Mouse (Mus musculus) liver, embryonic 11.5 days (tissue): Measurements from ENCODE around the gene Tmem229a. TPM values are rescaled to one million over a fixed set of nuclear protein-coding genes. Genes with fewer than 3 reads are reported as not detected.

Experiments used
- ATAC-seq: fragments of 200-750 bp; cut with Nextera tagmentation; replicated peaks from 2 replicates; pipeline ENCODE4 v1.8.0; 2017; ENCODE audit warnings: moderate number of reproducible peaks, mild to moderate bottlenecking, moderate TSS enrichment, moderate library complexity; ENCODE audit not compliant: low FRiP score
- DNase-seq: peaks from one replicate; pipeline ENCODE4 v3.0.0-alpha.2; 2017; ENCODE audit warnings: low spot score
- H3K27ac ChIP-seq: fragments of 300-500 bp; sonication (generic); 2 replicates; pipeline ENCODE4 v1.5.1; 2014; ENCODE audit warnings: mild to moderate bottlenecking, low read depth, low read length, control low read depth
- H3K27me3 ChIP-seq: fragments of 300-500 bp; sonication (generic); replicated peaks from 2 replicates; pipeline ENCODE4 v1.6.1; 2014; ENCODE audit warnings: low read length, mixed read lengths; ENCODE audit not compliant: control insufficient read depth, insufficient read depth
- H3K36me3 ChIP-seq: fragments of 300-500 bp; sonication (generic); 2 replicates; pipeline ENCODE4 v1.6.1; 2014; ENCODE audit warnings: mild to moderate bottlenecking, low read length, moderate library complexity, mixed read lengths; ENCODE audit not compliant: control insufficient read depth, insufficient read depth
- H3K4me1 ChIP-seq: fragments of 300-500 bp; sonication (generic); replicated peaks from 2 replicates; pipeline ENCODE4 v1.6.1; 2014; ENCODE audit warnings: low read length, mixed read lengths; ENCODE audit not compliant: control insufficient read depth, insufficient read depth
- H3K4me2 ChIP-seq: fragments of 300-500 bp; sonication (generic); 2 replicates; pipeline ENCODE4 v1.6.1; 2014; ENCODE audit warnings: mild to moderate bottlenecking, control low read depth, moderate library complexity
- H3K4me3 ChIP-seq: fragments of 300-500 bp; sonication (generic); 2 replicates; pipeline ENCODE4 v1.5.1; 2014; ENCODE audit warnings: low read depth, low read length, control low read depth
- H3K9ac ChIP-seq: fragments of 300-500 bp; sonication (generic); 2 replicates; pipeline ENCODE4 v1.6.1; 2014; ENCODE audit warnings: low read depth, low read length, control low read depth
- H3K9me3 ChIP-seq: fragments of 300-500 bp; sonication (generic); 2 replicates; pipeline ENCODE4 v1.6.1; 2016; ENCODE audit warnings: low read length, inconsistent platforms, mixed read lengths; ENCODE audit not compliant: control insufficient read depth
- WGBS: fragments of 180-500 bp; shearing (Covaris S2); extraction: QIAGEN DNeasy Blood & Tissue Kit; methylation state at CpG from one replicate; pipeline ENCODE4 v1.1.7; 2014; 5-methylcytosine and 5-hydroxymethylcytosine counted together
- polyA plus RNA-seq: library from polyadenylated mRNA; unstranded; fragments of >200 nt; fragmentation: Nextera tagmentation; extraction: Ambion mirVana; gene quantifications from 2 replicates; pipeline ENCODE4 v1.2.1, GENCODE M21; 2014

Gene Tmem229a
- polyA plus RNA-seq, 1 experiment from 2014 or later, result 0.12 TPM

DNA sequence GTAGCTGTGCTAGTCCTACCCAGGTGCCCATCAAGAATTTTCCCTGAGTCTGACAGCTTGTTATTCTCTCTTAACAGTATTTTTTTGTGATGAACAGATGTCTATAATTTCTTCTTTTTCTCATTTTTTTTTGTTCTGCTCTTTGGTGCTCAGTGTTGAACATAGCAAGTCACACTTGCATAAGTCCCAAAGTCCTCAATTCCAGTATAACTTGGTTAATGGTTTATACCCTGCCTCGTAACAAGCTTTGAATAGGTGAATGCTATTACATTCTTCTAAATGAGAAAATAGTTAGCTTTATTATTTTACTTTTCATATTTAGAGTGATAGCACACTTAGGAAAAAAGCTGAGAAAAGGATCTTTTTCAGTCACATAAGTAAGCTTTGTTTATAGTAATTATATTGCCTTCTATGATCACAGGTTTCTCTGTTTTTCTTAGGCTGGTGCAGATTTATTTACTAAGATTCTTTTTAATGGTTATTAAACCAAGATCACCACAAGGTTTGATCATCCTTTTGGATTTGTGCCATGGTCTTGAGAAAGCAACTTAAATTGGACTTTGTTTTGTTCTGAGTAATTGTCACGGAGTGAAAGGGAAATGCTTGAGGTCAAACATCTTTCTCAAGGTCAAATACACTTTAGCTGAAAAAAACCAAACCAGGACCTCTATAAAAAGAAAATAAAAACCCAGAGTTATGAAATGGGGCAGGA, 45.9 kb downstream of the Tmem229a start:
- Histone ChIP-seq H3K9me3 (no peaks in the 10 kb centered on the region), H3K36me3 (no peaks in the 10 kb centered on the region), H3K9ac (no peak overlapping the region), H3K4me2 (no peak overlapping the region), H3K4me3 (no peak overlapping the region), H3K27me3 (no peaks in the 10 kb centered on the region), H3K4me1 (no peaks in the 10 kb centered on the region), H3K27ac (no peak overlapping the region)
- no peak for ATAC-seq
- no peak for DNase-seq
- 63% methylated on average over 2 of the region's 2 CpGs for WGBS

DNA sequence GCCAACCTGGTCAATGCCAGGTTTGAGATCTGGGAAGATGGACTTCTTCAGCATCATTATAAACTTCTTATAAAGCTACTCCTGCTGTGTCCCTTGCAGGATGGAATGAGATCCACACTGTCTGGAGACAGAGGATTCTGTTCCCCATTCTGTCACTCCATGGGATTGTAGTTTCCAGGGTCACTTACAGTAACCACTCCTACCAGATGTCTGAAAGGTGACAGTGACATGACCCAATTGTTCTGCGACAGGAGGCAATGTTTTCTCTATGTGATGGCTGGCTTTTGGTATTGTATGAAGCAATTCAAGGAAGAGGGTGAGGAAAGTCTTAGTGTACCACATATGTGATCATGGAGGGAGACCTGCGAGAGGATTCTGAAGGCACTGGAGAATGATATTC, 48.3 kb downstream of the Tmem229a start:
- Histone ChIP-seq H3K4me3 (no peak overlapping the region), H3K9me3 (no peaks in the 10 kb centered on the region), H3K27ac (no peak overlapping the region), H3K36me3 (no peaks in the 10 kb centered on the region), H3K4me1 (no peaks in the 10 kb centered on the region), H3K9ac (no peak overlapping the region), H3K27me3 (no peaks in the 10 kb centered on the region), H3K4me2 (no peak overlapping the region)
- 83% methylated on average over 2 of the region's 2 CpGs for WGBS
- DNase-seq, result no peak
- no peak for ATAC-seq

DNA sequence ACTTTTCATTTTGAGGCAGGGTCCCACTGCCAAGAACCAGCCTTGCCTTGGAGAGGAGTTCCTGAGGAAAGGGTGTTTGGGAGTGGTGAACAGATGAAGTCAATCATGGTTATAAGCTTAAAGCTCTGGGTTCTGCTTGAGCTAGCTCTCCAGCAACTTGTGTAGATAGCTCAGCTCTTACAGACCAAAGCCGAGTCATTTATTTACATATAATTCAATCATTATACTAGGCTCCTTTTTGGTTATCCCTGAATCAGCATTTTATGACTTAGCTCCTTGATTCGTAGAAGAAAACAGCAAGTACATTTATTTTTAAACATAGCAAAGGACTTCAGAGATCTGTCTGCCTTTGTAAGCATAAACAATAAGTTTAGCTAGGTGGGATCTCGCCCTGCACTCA, 51.0 kb downstream of the Tmem229a start:
- H3K27me3 ChIP-seq, result no peaks in the 10 kb centered on the region
- ATAC-seq, result no peak
- no peaks in the 10 kb centered on the region for H3K36me3 ChIP-seq
- no peaks in the 10 kb centered on the region for H3K4me1 ChIP-seq
- DNase-seq, result no peak
- 70% methylated on average over 3 of the region's 3 CpGs for WGBS
- H3K27ac ChIP-seq, result no peak overlapping the region
- H3K4me3 ChIP-seq, result no peak overlapping the region
- no peaks in the 10 kb centered on the region for H3K9me3 ChIP-seq
- no peak overlapping the region for H3K4me2 ChIP-seq
- no peak overlapping the region for H3K9ac ChIP-seq

Other genes with a start within 250 kb of the Tmem229a start
- not detected in 2 replicates for gene Hyal6, start 223.1 kb downstream of the Tmem229a start, polyA plus RNA-seq
- gene Hyal4, start 208.0 kb downstream of the Tmem229a start, polyA plus RNA-seq, result not detected in 2 replicates
- not detected in 2 replicates for gene Spam1, start 165.1 kb downstream of the Tmem229a start, polyA plus RNA-seq
- not detected in 2 replicates for gene Hyal5, start 98.3 kb downstream of the Tmem229a start, polyA plus RNA-seq